Mouse (Mus musculus) kidney, adult 2 months (tissue): Measurements from ENCODE around the gene Etfb. TPM values are rescaled to one million over a fixed set of nuclear protein-coding genes. Genes with fewer than 3 reads are reported as not detected.

Experiments
- DNase-seq: peaks from one replicate; pipeline ENCODE4 v3.0.0; 2021
- H3K27ac ChIP-seq: fragments of 200-500 bp; 2 replicates; pipeline ENCODE4 v1.5.1; 2012; ENCODE audit warnings: low read depth, low read length, control low read depth, inconsistent platforms; ENCODE audit not compliant: insufficient read depth
- H3K27me3 ChIP-seq: fragments of 200-500 bp; replicated peaks from 2 replicates; pipeline ENCODE4 v1.6.1; 2012; ENCODE audit warnings: mild to moderate bottlenecking, moderate library complexity, low read length, inconsistent platforms; ENCODE audit not compliant: control insufficient read depth, insufficient read depth
- H3K36me3 ChIP-seq: fragments of 200-500 bp; 2 replicates; pipeline ENCODE4 v1.6.1; 2012; ENCODE audit warnings: mild to moderate bottlenecking, moderate library complexity, low read length, inconsistent platforms; ENCODE audit not compliant: control insufficient read depth, insufficient read depth
- H3K4me1 ChIP-seq: fragments of 200-500 bp; 2 replicates; pipeline ENCODE4 v1.6.1; 2011; ENCODE audit warnings: low read length; ENCODE audit not compliant: control insufficient read depth, insufficient read depth
- H3K4me3 ChIP-seq: fragments of 200-500 bp; 2 replicates; pipeline ENCODE4 v1.5.1; 2011; ENCODE audit warnings: mild to moderate bottlenecking, low read depth, low read length, control low read depth; ENCODE audit not compliant: insufficient read depth
- CTCF ChIP-seq: fragments of 200-500 bp; conservative IDR thresholded peaks from 2 replicates; pipeline ENCODE4 v1.5.1; 2011; ENCODE audit warnings: low read depth, mild to moderate bottlenecking, control low read depth, low read length, moderate library complexity, mixed read lengths; ENCODE audit not compliant: insufficient read depth, insufficient read length
- POLR2A ChIP-seq: fragments of 200-500 bp; IDR thresholded peaks from one replicate; pipeline ENCODE4 v1.6.1; 2011; ENCODE audit warnings: low read depth, low read length, control low read depth
- WGBS: fragments of 180-500 bp; shearing (Covaris S2); methylation state at CpG from one replicate; pipeline ENCODE4 v1.1.7; 2018; 5-methylcytosine and 5-hydroxymethylcytosine counted together
- polyA plus RNA-seq: library from polyadenylated mRNA; depleted of rRNA; stranded (reverse); fragments of >200 nt; gene quantifications from 2 replicates; pipeline ENCODE4 v1.2.3, GENCODE M21; 2012; rRNA removed

Gene Etfb
- polyA plus RNA-seq, 1 experiment, result 614 TPM

- 34% methylated on average over 8 of the region's 8 CpGs for WGBS
- Histone ChIP-seq H3K27me3 (no peaks in the 10 kb centered on the region), H3K36me3 (no peaks in the 10 kb centered on the region), H3K27ac (no peak overlapping the region), H3K4me1 (no peaks in the 10 kb centered on the region), H3K4me3 (no peak overlapping the region)
- TF ChIP-seq CTCF (no peak), POLR2A (no peak)
- DNase-seq, result peak; percentile 28
Measured at GRCm38 (mm10) chr7:43482090-43482716, 38.3 kb downstream of the Etfb start.

- Histone ChIP-seq H3K4me1 (no peaks in the 10 kb centered on the region), H3K36me3 (no peaks in the 10 kb centered on the region), H3K4me3 (no peak overlapping the region), H3K27ac (no peak overlapping the region), H3K27me3 (no peaks in the 10 kb centered on the region)
- no peak for DNase-seq
- WGBS, result 13% methylated on average over 10 of the region's 10 CpGs
- TF ChIP-seq POLR2A (no peak), CTCF (no peak)
Measured at GRCm38 (mm10) chr7:43483236-43483635, 39.4 kb downstream of the Etfb start.

- Histone ChIP-seq H3K4me3 (no peak overlapping the region), H3K36me3 (no peaks in the 10 kb centered on the region), H3K27me3 (no peaks in the 10 kb centered on the region), H3K4me1 (no peaks in the 10 kb centered on the region), H3K27ac (no peak overlapping the region)
- TF ChIP-seq CTCF, result no peak
- TF ChIP-seq POLR2A, result no peak
- 20% methylated on average over 5 of the region's 5 CpGs for WGBS
- DNase-seq, result no peak
Measured at GRCm38 (mm10) chr7:43488646-43489045, 44.8 kb downstream of the Etfb start.

GRCm38 (mm10) chr7:43489631-43490125, 45.8 kb downstream of the Etfb start, which contains the start of gene Iglon5:
TSS of gene Iglon5 (minus strand) at chr7:43490075.
- Histone ChIP-seq H3K36me3 (no peaks in the 10 kb centered on the region), H3K27me3 (no peaks in the 10 kb centered on the region), H3K27ac (no peak within 1 kb of the TSS), H3K4me1 (no peaks in the 10 kb centered on the region), H3K4me3 (no peak within 1 kb of the TSS)
- DNase-seq, result no peak
- 5% methylated on average over 20 of the region's 41 CpGs for WGBS
- no peak for TF ChIP-seq CTCF
- TF ChIP-seq POLR2A, result no peak

GRCm38 (mm10) chr7:43490182-43490584, 46.3 kb downstream of the Etfb start:
- Histone ChIP-seq H3K27ac (no peak overlapping the region), H3K4me1 (no peaks in the 10 kb centered on the region), H3K27me3 (no peaks in the 10 kb centered on the region), H3K36me3 (no peaks in the 10 kb centered on the region), H3K4me3 (no peak overlapping the region)
- WGBS, result under 1% methylated on average over 13 of the region's 13 CpGs
- no peak for DNase-seq
- TF ChIP-seq POLR2A, result no peak

- Histone ChIP-seq H3K27ac (no peak overlapping the region), H3K27me3 (no peaks in the 10 kb centered on the region), H3K36me3 (no peaks in the 10 kb centered on the region), H3K4me1 (no peaks in the 10 kb centered on the region), H3K4me3 (no peak overlapping the region)
- TF ChIP-seq POLR2A, result no peak
- no peak for TF ChIP-seq CTCF
- 50% methylated on average over 9 of the region's 9 CpGs for WGBS
- no peak for DNase-seq
Measured at GRCm38 (mm10) chr7:43490861-43491260, 47.0 kb downstream of the Etfb start.

GRCm38 (mm10) chr7:43495343-43496021, 51.6 kb downstream of the Etfb start:
- DNase-seq, result peak; percentile 52
- no peaks in the 10 kb centered on the region for H3K4me1 ChIP-seq
- 13% methylated on average over 21 of the region's 21 CpGs for WGBS
- no peaks in the 10 kb centered on the region for H3K27me3 ChIP-seq
- no peaks in the 10 kb centered on the region for H3K36me3 ChIP-seq
- H3K4me3 ChIP-seq, result no peak overlapping the region
- no peak overlapping the region for H3K27ac ChIP-seq
- TF ChIP-seq POLR2A (no peak), CTCF (peak; percentile 67)

Other genes with a start within 250 kb of the Etfb start
- 3.7 and 4.6 TPM in 2 replicates for gene Zfp715, start 130.8 kb upstream of the Etfb start, polyA plus RNA-seq
- 0.04 and 0.13 TPM in 2 replicates for gene Siglecf, start 92.7 kb upstream of the Etfb start, polyA plus RNA-seq
- gene Siglecg, start 35.9 kb upstream of the Etfb start, polyA plus RNA-seq, result 1.4 and 7.7 TPM in 2 replicates
- gene Lim2, start 16.4 kb upstream of the Etfb start, polyA plus RNA-seq, result not detected in 2 replicates
- 2.0 and 8.4 TPM in 2 replicates for gene Nkg7, start 7.0 kb upstream of the Etfb start, polyA plus RNA-seq
- 0.33 TPM in 1 of 2 replicates, not detected in the other for gene Cldnd2, start 3.3 kb upstream of the Etfb start, polyA plus RNA-seq
- gene Gm45233, start within 50 bp of the Etfb start, polyA plus RNA-seq, result 1.8 and 3.6 TPM in 2 replicates
- 5.9 and 6.7 TPM in 2 replicates for gene Vsig10l, start 19.1 kb downstream of the Etfb start, polyA plus RNA-seq
- 1.0 and 1.1 TPM in 2 replicates for gene Iglon5, start 46.0 kb downstream of the Etfb start, polyA plus RNA-seq
- gene 4931406B18Rik, start 61.9 kb downstream of the Etfb start, polyA plus RNA-seq, result not detected in 2 replicates
- 2.4 and 3.9 TPM in 2 replicates for gene Cd33, start 100.3 kb downstream of the Etfb start, polyA plus RNA-seq
- gene Zfp658, start 118.2 kb downstream of the Etfb start, polyA plus RNA-seq, result 0.91 and 1.1 TPM in 2 replicates
- 2.1 and 2.6 TPM in 2 replicates for gene Zfp719, start 135.5 kb downstream of the Etfb start, polyA plus RNA-seq
- not detected in 2 replicates for gene Zfp819, start 163.1 kb downstream of the Etfb start, polyA plus RNA-seq
- gene Ceacam18, start 190.6 kb downstream of the Etfb start, polyA plus RNA-seq, result not detected in 2 replicates
- 2.8 and 3.8 TPM in 2 replicates for gene Siglece, start 216.1 kb downstream of the Etfb start, polyA plus RNA-seq
- 6.1 and 7.0 TPM in 2 replicates for gene Ctu1, start 227.9 kb downstream of the Etfb start, polyA plus RNA-seq
- 0.11 TPM in 1 of 2 replicates, not detected in the other for gene Klk14, start 246.3 kb downstream of the Etfb start, polyA plus RNA-seq